Mouse (Mus musculus) mouse embryonic stem cell (cell line): Measurements from ENCODE around the gene Phc3.

Experiments used
- in situ Hi-C, 2 experiments: fragments of 300-500 bp; cut with MboI; formaldehyde crosslinking; loops; 1 replicate in 1 of 2; 3 replicates in 1 of 2; pipeline ENCODE4 v1.14.3; 2019 to 2020; ENCODE audit warnings: low sequenced_read_pairs in 2 of 2, low pct_unique_long_range_greater_than_20kb in 1 of 2, mixed read lengths in 1 of 2; ENCODE audit not compliant: unreplicated experiment in 1 of 2

Gene Phc3

GRCm38 (mm10) chr3:30982924-30983536 lies 13.8 kb upstream of the Phc3 start:
- in situ Hi-C loops, result no loop called here

GRCm38 (mm10) chr3:30981616-30982380 lies 12.6 kb upstream of the Phc3 start:
- in situ Hi-C loops, result no loop called here

- in situ Hi-C loops, result no loop called here
These were observed 7.9 kb upstream of the Phc3 start for GRCm38 (mm10) chr3:30976991-30977603.

GRCm38 (mm10) chr3:30975102-30975754 lies 6.0 kb upstream of the Phc3 start:
- in situ Hi-C loops, result no loop called here

- in situ Hi-C loops, result loop anchor here in 1 of 2 experiments (25.0 kb wide), 1 partner anchor 381 kb away; the partner anchor contains the start of gene Actrt3
These were observed 603 bp downstream of the Phc3 start for GRCm38 (mm10) chr3:30968531-30969092.

GRCm38 (mm10) chr3:30965644-30966043 lies 3.6 kb downstream of the Phc3 start:
- in situ Hi-C loops, result loop anchor here in 1 of 2 experiments (25.0 kb wide), 1 partner anchor 378 kb away; the partner anchor contains the start of gene Actrt3

- in situ Hi-C loops, result loop anchor here in 1 of 2 experiments (25.0 kb wide), 1 partner anchor 377 kb away; the partner anchor contains the start of gene Actrt3
These were observed 5.0 kb downstream of the Phc3 start for GRCm38 (mm10) chr3:30964216-30964615.

- in situ Hi-C loops, result loop anchor here in 1 of 2 experiments (25.0 kb wide), 1 partner anchor 376 kb away; the partner anchor contains the start of gene Actrt3
These were observed 6.1 kb downstream of the Phc3 start for GRCm38 (mm10) chr3:30963100-30963499.

- in situ Hi-C loops, result loop anchor here in 1 of 2 experiments (25.0 kb wide), 1 partner anchor 373 kb away; the partner anchor contains the start of gene Actrt3
These were observed 9.1 kb downstream of the Phc3 start for GRCm38 (mm10) chr3:30959868-30960831.

GRCm38 (mm10) chr3:30958709-30959108 lies 10.5 kb downstream of the Phc3 start:
- in situ Hi-C loops, result loop anchor here in 1 of 2 experiments (25.0 kb wide), 1 partner anchor 371 kb away; the partner anchor contains the start of gene Actrt3

GRCm38 (mm10) chr3:30956327-30956726 lies 12.9 kb downstream of the Phc3 start:
- in situ Hi-C loops, result loop anchor here in 1 of 2 experiments (25.0 kb wide), 1 partner anchor 369 kb away; the partner anchor contains the start of gene Actrt3

- in situ Hi-C loops, result loop anchor here in 1 of 2 experiments (25.0 kb wide), 1 partner anchor 365 kb away; the partner anchor contains the start of gene Actrt3
These were observed 16.7 kb downstream of the Phc3 start for GRCm38 (mm10) chr3:30952273-30953070.

- in situ Hi-C loops, result loop anchor here in 1 of 2 experiments (25.0 kb wide), 1 partner anchor 364 kb away; the partner anchor contains the start of gene Actrt3
These were observed 17.6 kb downstream of the Phc3 start for GRCm38 (mm10) chr3:30951652-30952051.

GRCm38 (mm10) chr3:30934384-30934783 lies 34.8 kb downstream of the Phc3 start:
- in situ Hi-C loops, result no loop called here

GRCm38 (mm10) chr3:30929828-30930227 lies 39.4 kb downstream of the Phc3 start:
- in situ Hi-C loops, result no loop called here

- in situ Hi-C loops, result no loop called here
These were observed 41.6 kb downstream of the Phc3 start for GRCm38 (mm10) chr3:30927664-30928063.
